Mouse (Mus musculus) cerebellum, adult 9-10 months (tissue): ENCODE data around the gene Xrcc4.
A peak's percentile ranks its signal among the peaks of the same experiment; 100 is the strongest.
"Not testable (repeated sequence)": the region's sequence is repeated elsewhere in the genome, so short reads cannot be mapped to it uniquely, and the experiment has no call there.

Experiments
- DNase-seq: peaks from one replicate; pipeline ENCODE4 v3.0.0; 2022

Gene Xrcc4

GRCm38 (mm10) chr13:90088962-90089824 lies at the start of gene Xrcc4, which contains the start of gene Tmem167:
TSS of gene Xrcc4 (minus strand) at chr13:90089608.
TSS of gene Tmem167 (plus strand) at chr13:90089123.
- DNase-seq, result peak; percentile 99

- DNase-seq, result peak; percentile 3
Measured at GRCm38 (mm10) chr13:90136156-90136910, 46.9 kb upstream of the Xrcc4 start.

DNA sequence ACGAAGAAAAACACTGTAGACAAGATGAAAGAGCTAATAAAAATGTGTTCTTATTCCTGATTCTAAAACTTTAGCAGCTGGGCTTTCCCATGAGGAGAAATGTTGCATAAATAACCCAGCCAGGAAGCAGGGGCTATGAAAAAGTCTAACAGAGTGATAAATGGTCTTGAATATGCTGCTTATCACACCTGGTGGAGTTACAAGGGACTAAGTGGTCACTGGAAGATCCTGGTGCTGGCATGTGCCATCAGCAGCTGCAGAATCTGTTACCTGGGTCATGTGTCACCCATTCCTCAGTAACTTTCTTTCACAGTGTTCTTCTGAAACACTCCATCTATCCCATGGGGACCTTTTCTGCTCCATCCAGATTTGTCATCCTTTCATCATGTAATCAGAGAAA lies 22.3 kb upstream of the Xrcc4 start:
- DNase-seq, result no peak

DNA sequence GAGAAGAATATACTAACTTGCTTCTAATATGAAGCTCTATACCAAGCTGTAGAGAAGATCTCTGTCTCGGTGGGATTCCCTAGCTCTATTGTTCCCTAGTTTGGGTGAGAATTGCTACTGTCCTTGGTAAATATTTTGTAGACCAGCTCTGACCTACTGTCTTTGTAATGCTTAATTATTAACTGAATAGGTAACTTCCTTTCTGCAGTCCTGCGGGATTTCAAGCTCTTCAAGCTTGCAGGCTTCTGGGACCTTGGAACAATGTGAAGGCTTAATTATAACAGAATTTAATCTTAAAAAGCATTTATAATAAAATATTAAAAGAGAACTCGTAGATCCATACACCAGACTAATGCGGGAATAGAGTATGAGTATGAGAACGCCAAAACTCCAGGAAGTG lies 19.3 kb upstream of the Xrcc4 start:
- DNase-seq, result not testable (repeated sequence)

DNA sequence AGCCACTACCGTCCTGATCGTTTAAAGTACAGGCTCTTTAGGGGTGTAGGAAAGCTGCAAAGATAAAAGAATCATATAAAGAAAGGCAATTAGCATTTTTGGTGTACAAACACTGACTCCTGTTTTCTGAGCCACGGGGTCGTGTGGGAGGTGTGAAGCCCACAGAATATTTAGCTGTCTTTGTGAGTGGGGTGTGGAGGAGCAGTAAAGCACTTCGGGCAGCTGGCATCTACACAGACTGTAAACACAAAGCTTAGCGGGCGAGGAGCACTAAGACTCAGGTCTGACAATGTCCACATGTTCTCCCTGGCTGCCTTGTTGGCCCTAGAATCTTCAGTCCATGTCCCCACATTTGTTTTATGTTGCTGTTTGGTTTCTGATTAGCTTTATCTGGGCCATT lies 16.7 kb upstream of the Xrcc4 start:
- DNase-seq, result no peak

- DNase-seq, result no peak
Measured at GRCm38 (mm10) chr13:90101514-90101913, 12.1 kb upstream of the Xrcc4 start.

- DNase-seq, result no peak
Measured at GRCm38 (mm10) chr13:90089825-90090183, 396 bp upstream of the Xrcc4 start.

- DNase-seq, result no peak
Measured at GRCm38 (mm10) chr13:90061877-90062276, 27.5 kb downstream of the Xrcc4 start.

GRCm38 (mm10) chr13:90052408-90052807 lies 37.0 kb downstream of the Xrcc4 start:
- DNase-seq, result no peak

GRCm38 (mm10) chr13:90051735-90052134 lies 37.7 kb downstream of the Xrcc4 start:
- DNase-seq, result no peak

GRCm38 (mm10) chr13:90039613-90040012 lies 49.8 kb downstream of the Xrcc4 start:
- DNase-seq, result no peak

DNA sequence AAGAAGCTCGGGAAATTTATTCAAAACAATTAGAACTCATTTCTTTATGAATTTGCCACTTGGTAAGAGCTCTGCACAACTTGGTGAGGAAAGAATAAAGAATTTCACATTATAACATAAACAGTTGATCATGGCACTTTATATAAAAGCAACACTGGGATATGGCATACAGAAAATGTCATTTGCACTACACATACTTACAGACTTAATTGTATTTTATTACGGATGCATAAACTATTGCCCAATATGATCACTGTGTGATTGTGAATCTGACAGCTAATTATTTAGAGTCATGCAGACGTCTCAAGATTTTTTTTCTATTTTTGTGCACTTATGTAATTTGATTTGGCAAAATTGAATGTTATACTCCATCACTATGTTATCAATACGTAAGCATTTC lies 56.4 kb downstream of the Xrcc4 start:
- no peak for DNase-seq

- DNase-seq, result no peak
Measured at GRCm38 (mm10) chr13:90032523-90032922, 56.9 kb downstream of the Xrcc4 start.

- DNase-seq, result peak; percentile 14
Measured at GRCm38 (mm10) chr13:90030911-90031310, 58.5 kb downstream of the Xrcc4 start.

GRCm38 (mm10) chr13:90012620-90013019 lies 76.8 kb downstream of the Xrcc4 start:
- DNase-seq, result no peak

DNA sequence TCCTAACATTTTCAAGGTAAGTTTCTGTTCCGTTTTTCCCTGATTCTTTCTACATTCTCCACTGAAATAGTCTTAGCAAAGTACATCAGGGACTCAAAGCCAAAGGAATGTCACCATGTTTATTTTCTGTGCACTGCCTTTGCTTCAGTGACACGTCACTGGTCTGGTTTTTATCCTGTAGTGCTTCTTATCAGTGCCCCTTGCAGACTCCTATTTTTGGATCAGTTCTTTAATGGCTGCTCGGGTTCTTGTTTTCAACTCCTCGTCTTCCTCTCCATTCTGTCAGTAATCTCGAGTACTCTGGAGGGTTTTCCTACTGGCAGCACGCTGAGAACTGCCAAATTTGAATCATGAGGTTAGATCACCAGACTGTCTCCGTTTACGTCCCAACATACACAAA lies 77.2 kb downstream of the Xrcc4 start:
- DNase-seq, result no peak

DNA sequence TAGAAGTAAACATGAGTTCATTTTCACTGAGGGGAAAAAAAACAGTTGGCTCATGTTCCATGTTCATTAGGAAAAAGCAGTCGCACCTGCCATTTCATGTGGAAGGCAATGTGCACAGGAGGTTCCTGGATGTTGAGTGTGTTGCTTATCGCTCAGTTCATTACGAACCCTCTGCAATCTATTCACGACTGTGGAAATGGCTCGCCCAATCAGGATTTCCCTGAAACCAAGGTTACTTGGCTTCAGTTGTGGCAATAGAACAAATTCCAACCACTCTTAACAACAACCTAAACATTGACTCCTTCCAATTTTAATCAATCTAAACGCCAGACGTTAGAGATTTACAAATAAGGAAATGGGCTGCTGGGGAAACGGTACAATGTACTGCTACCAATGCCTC lies 78.3 kb downstream of the Xrcc4 start:
- DNase-seq, result no peak

- DNase-seq, result no peak
Measured at GRCm38 (mm10) chr13:90009786-90010185, 79.6 kb downstream of the Xrcc4 start.

DNA sequence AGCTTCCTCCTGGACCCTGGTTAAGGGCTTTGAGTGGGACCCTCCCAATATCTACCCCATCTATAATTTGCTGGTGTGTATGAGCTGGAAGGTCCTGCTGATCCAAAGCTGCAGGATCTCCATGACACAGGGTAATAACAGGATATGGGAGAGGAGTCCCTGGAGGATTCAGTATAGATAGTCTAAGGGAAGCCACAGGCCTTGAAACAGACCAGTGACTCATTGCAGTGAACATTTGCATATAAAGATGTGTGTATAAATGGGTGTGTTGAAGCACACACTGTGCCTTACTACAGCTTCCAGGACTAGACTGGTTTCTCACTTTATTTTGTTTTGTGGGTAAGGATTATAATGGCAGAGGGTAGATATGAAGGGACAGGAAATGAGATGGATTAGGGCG lies 83.8 kb downstream of the Xrcc4 start:
- no peak for DNase-seq

GRCm38 (mm10) chr13:89997531-89997930 lies 91.9 kb downstream of the Xrcc4 start:
- no peak for DNase-seq

- no peak for DNase-seq
Measured at GRCm38 (mm10) chr13:89986087-89986486, 103.3 kb downstream of the Xrcc4 start.

DNA sequence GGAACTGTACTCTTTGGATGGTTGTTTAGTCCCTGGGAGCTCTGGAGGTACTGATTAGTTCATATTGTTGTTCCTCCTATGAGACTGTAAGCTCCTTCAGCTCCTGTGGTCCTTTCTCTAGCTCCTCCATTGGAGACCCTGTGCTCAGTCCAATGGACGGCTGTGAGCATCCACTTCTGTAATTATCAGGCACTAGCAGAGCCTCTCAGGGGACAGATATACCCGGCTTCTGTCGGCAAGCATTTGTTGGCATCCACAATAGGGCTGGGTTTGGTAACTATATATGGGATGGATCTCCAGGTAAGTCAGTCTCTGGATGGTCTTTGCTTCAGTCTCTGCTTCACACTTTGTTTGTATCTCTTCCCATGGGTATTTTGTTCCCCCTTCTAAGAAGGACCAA lies 118.5 kb downstream of the Xrcc4 start:
- no peak for DNase-seq

DNA sequence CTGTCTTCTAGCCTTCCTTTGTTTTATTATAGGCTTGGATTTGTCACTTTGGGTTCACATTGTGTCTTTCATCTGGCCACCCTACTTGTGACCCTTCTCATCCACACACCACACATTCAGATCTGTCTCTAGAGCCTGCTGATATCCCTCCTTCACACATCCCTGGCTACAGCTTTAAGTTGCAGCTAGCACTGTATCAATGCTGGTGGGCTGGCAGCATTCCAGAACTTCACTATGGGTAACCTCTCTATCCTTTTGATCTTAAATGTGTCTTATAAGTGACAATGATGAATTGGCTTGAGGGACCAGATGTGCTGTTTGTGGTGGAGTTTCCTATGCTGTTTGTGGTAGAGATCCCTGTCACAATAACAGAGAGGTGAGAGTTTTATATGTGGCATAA lies 120.7 kb downstream of the Xrcc4 start:
- DNase-seq, result no peak

DNA sequence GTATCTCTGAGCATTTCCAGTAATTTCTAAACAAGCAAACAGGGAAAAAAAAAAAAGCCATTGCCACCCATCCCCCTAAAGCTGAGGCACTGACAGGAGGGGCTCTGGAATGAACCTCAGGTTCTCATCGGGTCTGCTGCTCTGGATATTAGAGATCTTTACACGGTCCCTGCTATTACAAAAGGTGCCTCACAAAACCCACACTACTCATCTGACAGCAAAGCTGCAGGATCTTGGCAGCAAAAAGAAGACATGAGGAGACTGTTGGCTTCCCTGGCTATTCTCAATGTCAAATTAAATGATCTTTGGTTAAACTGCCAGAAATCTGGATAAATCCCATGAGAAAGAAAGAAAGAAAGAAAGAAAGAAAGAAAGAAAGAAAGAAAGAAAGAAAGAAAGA lies 145.1 kb downstream of the Xrcc4 start:
- DNase-seq, result peak; percentile 2
